In genomic region chr4:147419190-147419589, GRCm38 (mm10) we compare ENCODE assay signal across 14 mouse cellular contexts. TPM values are rescaled to one million over a fixed set of nuclear protein-coding genes. Genes with fewer than 3 reads are reported as not detected.
DNase-seq lines count a peak whose midpoint lies in the region; ATAC-seq lines count a peak whose summit lies in the region.
"Not testable (repeated sequence)": the region's sequence is repeated elsewhere in the genome, so short reads cannot be mapped to it uniquely, and the experiment has no call there.
"Had no signal": no experiment of that assay in that cellular context is flagged by ENCODE, and none has a peak within 500 bp of the region (broad histone marks: within the 10 kb centered on the region; RNA-seq: fewer than 3 reads in every experiment).

No protein-coding gene starts in this region.

- 79% methylated on average over 8 of the region's 8 CpGs for WGBS in forebrain, embryonic 11.5 days
- 89% methylated on average over 8 of the region's 8 CpGs for WGBS in limb, embryonic 11.5 days
- 82% methylated on average over 8 of the region's 8 CpGs for WGBS in midbrain, embryonic 11.5 days

- not testable (repeated sequence) for H3K27me3 ChIP-seq in forebrain, embryonic 11.5 days (ENCODE audit: control insufficient read depth, insufficient read depth, low read length); limb, embryonic 11.5 days (ENCODE audit: control insufficient read depth, insufficient read depth, low read length); midbrain, embryonic 11.5 days (ENCODE audit: control insufficient read depth, insufficient read depth, low read length)

- H3K4me3 ChIP-seq in forebrain, embryonic 11.5 days (ENCODE audit: low read depth, low read length); limb, embryonic 11.5 days (ENCODE audit: low read depth, low read length); midbrain, embryonic 11.5 days (ENCODE audit: low read depth, low read length): not testable (repeated sequence)

- not testable (repeated sequence) for ATAC-seq in forebrain, embryonic 11.5 days (replicated peaks; ENCODE audit: low FRiP score); limb, embryonic 11.5 days (ENCODE audit: insufficient number of reproducible peaks, low FRiP score, low TSS enrichment, low read depth); midbrain, embryonic 11.5 days (ENCODE audit: low FRiP score)

- not testable (repeated sequence) for H3K27ac ChIP-seq in forebrain, embryonic 11.5 days (ENCODE audit: low read depth, low read length); limb, embryonic 11.5 days (replicated peaks; ENCODE audit: low read depth, low read length); midbrain, embryonic 11.5 days (ENCODE audit: low read depth, low read length)

- not testable (repeated sequence) for H3K9ac ChIP-seq in forebrain, embryonic 11.5 days (ENCODE audit: low read length); limb, embryonic 11.5 days (ENCODE audit: low read length); midbrain, embryonic 11.5 days (ENCODE audit: low read length)

- H3K4me1 ChIP-seq in forebrain, embryonic 11.5 days (replicated peaks; ENCODE audit: control insufficient read depth, insufficient read depth, low read length); limb, embryonic 11.5 days (ENCODE audit: control insufficient read depth, insufficient read depth, low read length); midbrain, embryonic 11.5 days (ENCODE audit: control insufficient read depth, insufficient read depth, low read length): not testable (repeated sequence)

- H3K4me2 ChIP-seq in forebrain, embryonic 11.5 days (ENCODE audit: low read depth, low read length, severe bottlenecking); limb, embryonic 11.5 days (ENCODE audit: low read depth, severe bottlenecking); midbrain, embryonic 11.5 days: not testable (repeated sequence)

- DNase-seq in ES-CJ7 (ENCODE audit: low read depth, low spot score) = peak; percentile 62
- DNase-seq in embryo, embryonic 10 days (ENCODE audit: low spot score) = peak; percentile 3
- peak; percentile 50 for DNase-seq in forebrain, embryonic 11.5 days (ENCODE audit: low spot score)
- peak; percentile 27 for DNase-seq in limb, embryonic 11.5 days (ENCODE audit: low spot score)
- DNase-seq in midbrain, embryonic 11.5 days (ENCODE audit: low spot score, missing footprints) = peak; percentile 78

- not testable (repeated sequence) for H3K36me3 ChIP-seq in forebrain, embryonic 11.5 days (ENCODE audit: control insufficient read depth, insufficient read depth, low read length); limb, embryonic 11.5 days (ENCODE audit: control insufficient read depth, insufficient read depth, low read length); midbrain, embryonic 11.5 days (ENCODE audit: control insufficient read depth, insufficient read depth, low read length)

- H3K9me3 ChIP-seq in forebrain, embryonic 11.5 days (ENCODE audit: control insufficient read depth, low read length) = peaks cover 36% of the 10 kb centered on the region; the same call in 1 of the 2 replicates
- peaks cover 25% of the 10 kb centered on the region for H3K9me3 ChIP-seq in limb, embryonic 11.5 days (ENCODE audit: control insufficient read depth, low read length)
- peaks cover 45% of the 10 kb centered on the region for H3K9me3 ChIP-seq in midbrain, embryonic 11.5 days (ENCODE audit: control insufficient read depth, low read length)

RNA-seq across cellular contexts. Expression of gene Zfp978, which starts 58.1 kb away (rescaled TPM):
- 0.20 TPM in 1 of 2 replicates, not detected in the other for polyA plus RNA-seq in forebrain, embryonic 11.5 days (2014; fragmentation: Nextera tagmentation; extraction: Ambion mirVana)
- polyA plus RNA-seq in limb, embryonic 11.5 days (2014; fragmentation: Nextera tagmentation; extraction: Ambion mirVana) = not detected in 2 replicates
- polyA plus RNA-seq in midbrain, embryonic 11.5 days (2014; fragmentation: Nextera tagmentation; extraction: Ambion mirVana) = 0.23 and 0.29 TPM in 2 replicates
- polyA plus RNA-seq: embryonic facial prominence, embryonic 13.5 days; forebrain, embryonic 10.5 days; forebrain, embryonic 14.5 days; forebrain, postnatal 0 days; heart, embryonic 15.5 days; hindbrain, embryonic 10.5 days; hindbrain, embryonic 13.5 days; hindbrain, embryonic 16.5 days; intestine, embryonic 15.5 days had no signal

Comparison
In these comparisons a context has a peak if more than half of its experiments do, and no peak if none do; other contexts are left out.
1. DNase-seq: peak in every context shown above with its lines; median percentile 78 in midbrain, embryonic 11.5 days; 62 in ES-CJ7; 50 in forebrain, embryonic 11.5 days; 27 in limb, embryonic 11.5 days; 3 in embryo, embryonic 10 days.